Mouse (Mus musculus): Measurements from ENCODE around the gene Map3k6. TPM values are rescaled to one million over a fixed set of nuclear protein-coding genes. Genes with fewer than 3 reads are reported as not detected.

The Map3k6 gene
- polyA plus RNA-seq, 1 experiment = 4.0 TPM

DNA sequence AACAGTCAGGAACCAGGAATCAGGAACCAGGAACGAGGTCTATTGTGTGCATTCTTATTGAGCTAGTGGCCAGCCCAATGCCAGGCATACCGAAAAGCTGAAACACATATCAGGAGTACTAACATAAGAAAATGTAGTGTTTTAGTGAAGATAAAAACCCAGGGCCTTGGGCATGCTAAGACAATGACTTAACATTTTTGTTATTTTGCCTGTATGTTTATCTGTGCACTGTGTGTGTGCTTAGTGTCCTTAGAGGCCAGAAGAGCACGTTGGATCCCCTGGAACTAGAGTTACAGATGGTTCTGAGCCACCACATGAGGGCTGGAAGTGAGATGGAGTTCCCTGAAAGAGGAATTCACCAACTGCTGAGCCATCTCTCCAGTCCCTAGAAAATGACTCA, 44.7 kb downstream of the Map3k6 start:
- H3K36me3 ChIP-seq (ENCODE audit: control insufficient read depth, insufficient read depth, low read length) = no peaks in the 10 kb centered on the region
- no peak overlapping the region for H3K4me3 ChIP-seq (ENCODE audit: extremely low read depth, insufficient read depth, insufficient read length)
- 83% methylated on average over 3 of the region's 3 CpGs for WGBS
- no peak for DNase-seq (ENCODE audit: low read depth in 1 of 2, low spot score in 2 of 2)
- no peak for TF ChIP-seq CTCF (IDR thresholded peaks at IDR 0.05; ENCODE audit: extremely low read depth, insufficient read depth, insufficient read length, insufficient replicate concordance)
- no peak for TF ChIP-seq POLR2A (IDR thresholded peaks at IDR 0.05; ENCODE audit: low read depth, low read length)
- H3K27ac ChIP-seq (ENCODE audit: insufficient read depth, low read length) = no peak overlapping the region
- H3K27me3 ChIP-seq (ENCODE audit: control insufficient read depth, insufficient read depth, low read length) = no peaks in the 10 kb centered on the region
- H3K4me1 ChIP-seq (ENCODE audit: control insufficient read depth, insufficient read depth, insufficient read length) = no peaks in the 10 kb centered on the region

DNA sequence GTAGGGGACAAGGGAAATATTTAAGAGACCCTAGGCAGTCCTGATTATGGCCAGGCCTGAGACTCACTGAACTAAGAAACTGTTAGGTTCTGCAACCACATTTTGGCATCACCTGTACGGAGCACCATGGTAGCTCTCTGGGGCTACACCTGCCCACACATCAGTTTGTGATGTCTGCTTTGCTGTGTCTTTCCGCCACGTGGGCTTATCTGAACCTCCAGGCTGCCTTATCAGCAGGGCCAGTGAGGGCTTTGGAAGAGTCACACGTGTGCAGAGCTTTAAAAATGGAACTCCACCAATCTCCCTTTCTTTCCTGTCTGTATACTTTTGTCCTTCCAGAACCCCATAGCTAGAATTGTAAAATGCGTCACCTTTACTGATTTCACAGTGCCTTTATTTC, 45.3 kb downstream of the Map3k6 start:
- DNase-seq (ENCODE audit: low read depth in 1 of 2, low spot score in 2 of 2) = no peak
- H3K4me1 ChIP-seq (ENCODE audit: control insufficient read depth, insufficient read depth, insufficient read length) = no peaks in the 10 kb centered on the region
- TF ChIP-seq CTCF (IDR thresholded peaks at IDR 0.05; ENCODE audit: extremely low read depth, insufficient read depth, insufficient read length, insufficient replicate concordance) (no peak), POLR2A (IDR thresholded peaks at IDR 0.05; ENCODE audit: low read depth, low read length) (no peak)
- no peak overlapping the region for H3K27ac ChIP-seq (ENCODE audit: insufficient read depth, low read length)
- WGBS = 65% methylated on average over 5 of the region's 5 CpGs
- H3K27me3 ChIP-seq (ENCODE audit: control insufficient read depth, insufficient read depth, low read length) = no peaks in the 10 kb centered on the region
- no peaks in the 10 kb centered on the region for H3K36me3 ChIP-seq (ENCODE audit: control insufficient read depth, insufficient read depth, low read length)
- H3K4me3 ChIP-seq (ENCODE audit: extremely low read depth, insufficient read depth, insufficient read length) = no peak overlapping the region

DNA sequence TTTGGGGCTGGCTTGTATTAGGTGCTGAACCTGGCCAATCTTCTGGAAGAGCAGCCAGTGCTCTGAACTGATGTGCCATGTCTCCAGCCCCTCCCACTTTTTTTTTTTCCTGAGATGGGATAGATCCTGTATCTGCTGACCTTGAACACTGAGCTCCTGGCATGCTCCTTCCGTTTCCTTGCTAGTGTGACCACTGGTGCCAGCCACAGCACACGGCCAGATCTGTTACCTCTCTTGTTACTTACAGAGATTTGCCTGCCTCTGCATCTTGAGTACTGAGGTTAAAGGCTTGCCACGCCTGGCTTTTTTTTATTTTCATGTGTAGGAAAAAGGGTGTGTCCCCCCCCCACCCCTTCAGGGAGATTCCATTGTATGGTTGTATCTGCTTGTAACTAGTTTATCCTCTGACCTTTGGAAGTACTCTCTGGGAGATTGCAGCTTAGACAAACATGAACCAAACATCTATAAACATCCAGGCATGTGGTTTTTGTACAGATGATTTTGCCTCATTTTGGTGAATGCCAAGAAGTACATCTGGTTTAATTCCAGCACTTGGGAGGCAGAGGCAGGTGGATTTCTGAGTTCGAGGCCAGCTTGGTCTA, 46.0 kb downstream of the Map3k6 start:
- Histone ChIP-seq H3K4me1 (ENCODE audit: control insufficient read depth, insufficient read depth, insufficient read length) (no peaks in the 10 kb centered on the region), H3K36me3 (ENCODE audit: control insufficient read depth, insufficient read depth, low read length) (no peaks in the 10 kb centered on the region), H3K4me3 (ENCODE audit: extremely low read depth, insufficient read depth, insufficient read length) (no peak overlapping the region), H3K27ac (ENCODE audit: insufficient read depth, low read length) (no peak overlapping the region), H3K27me3 (ENCODE audit: control insufficient read depth, insufficient read depth, low read length) (no peaks in the 10 kb centered on the region)
- no peak for DNase-seq (ENCODE audit: low read depth in 1 of 2, low spot score in 2 of 2)
- 72% methylated on average over 4 of the region's 4 CpGs for WGBS
- TF ChIP-seq POLR2A (IDR thresholded peaks at IDR 0.05; ENCODE audit: low read depth, low read length) (no peak), CTCF (IDR thresholded peaks at IDR 0.05; ENCODE audit: extremely low read depth, insufficient read depth, insufficient read length, insufficient replicate concordance) (no peak)

DNA sequence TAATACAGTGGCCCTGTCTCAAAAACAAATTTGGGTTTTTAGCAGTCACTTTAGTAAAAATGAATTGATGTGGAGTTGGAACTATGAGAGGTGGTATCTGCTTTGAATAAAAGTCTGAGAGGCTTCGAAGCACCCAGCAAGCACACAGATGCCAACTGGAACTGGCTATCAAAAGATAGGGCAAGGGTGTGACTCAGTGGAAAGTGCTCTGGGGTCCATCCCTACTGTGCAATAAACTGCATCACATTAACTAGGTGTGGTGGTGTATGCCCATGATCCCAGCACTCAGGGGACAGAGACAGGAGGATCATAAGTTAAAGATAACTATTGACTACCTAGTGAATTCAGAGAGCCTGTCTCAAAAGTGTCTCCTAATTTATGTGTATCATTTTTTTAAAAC, 50.6 kb downstream of the Map3k6 start:
- Histone ChIP-seq H3K4me1 (ENCODE audit: control insufficient read depth, insufficient read depth, insufficient read length) (no peaks in the 10 kb centered on the region), H3K27me3 (ENCODE audit: control insufficient read depth, insufficient read depth, low read length) (no peaks in the 10 kb centered on the region), H3K4me3 (ENCODE audit: extremely low read depth, insufficient read depth, insufficient read length) (no peak overlapping the region), H3K36me3 (ENCODE audit: control insufficient read depth, insufficient read depth, low read length) (peaks cover 9% of the 10 kb centered on the region), H3K27ac (ENCODE audit: insufficient read depth, low read length) (no peak overlapping the region)
- no peak for DNase-seq (ENCODE audit: low read depth in 1 of 2, low spot score in 2 of 2)
- 82% methylated on average over 1 of the region's 1 CpGs for WGBS
- TF ChIP-seq CTCF (IDR thresholded peaks at IDR 0.05; ENCODE audit: extremely low read depth, insufficient read depth, insufficient read length, insufficient replicate concordance) (no peak), POLR2A (IDR thresholded peaks at IDR 0.05; ENCODE audit: low read depth, low read length) (no peak)

DNA sequence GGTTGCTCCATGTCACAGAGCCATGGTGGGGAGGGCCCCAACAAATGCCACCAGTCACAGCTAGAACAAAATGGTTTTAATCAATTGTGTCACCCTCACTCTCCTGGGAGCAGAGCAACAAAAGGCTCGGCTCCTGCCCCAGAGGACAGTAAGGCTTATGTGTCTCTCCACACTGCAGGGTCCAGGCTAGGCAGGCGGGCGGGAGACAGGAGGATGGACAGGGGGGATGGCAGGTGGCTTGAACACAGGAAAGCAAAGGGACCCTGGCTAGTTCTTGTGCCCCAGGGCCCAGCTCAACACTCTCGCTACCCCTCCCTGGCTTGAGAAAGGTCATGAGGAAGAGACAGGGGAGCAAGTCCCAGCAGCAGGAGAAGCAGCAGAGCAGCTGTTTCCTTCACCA, 51.8 kb downstream of the Map3k6 start:
- H3K36me3 ChIP-seq (ENCODE audit: control insufficient read depth, insufficient read depth, low read length) = peaks cover 11% of the 10 kb centered on the region
- DNase-seq (ENCODE audit: low read depth in 1 of 2, low spot score in 2 of 2) = no peak
- no peak overlapping the region for H3K27ac ChIP-seq (ENCODE audit: insufficient read depth, low read length)
- H3K4me3 ChIP-seq (ENCODE audit: extremely low read depth, insufficient read depth, insufficient read length) = no peak overlapping the region
- WGBS = 80% methylated on average over 4 of the region's 4 CpGs
- H3K4me1 ChIP-seq (ENCODE audit: control insufficient read depth, insufficient read depth, insufficient read length) = no peaks in the 10 kb centered on the region
- TF ChIP-seq POLR2A (IDR thresholded peaks at IDR 0.05; ENCODE audit: low read depth, low read length) (no peak), CTCF (IDR thresholded peaks at IDR 0.05; ENCODE audit: extremely low read depth, insufficient read depth, insufficient read length, insufficient replicate concordance) (no peak)
- no peaks in the 10 kb centered on the region for H3K27me3 ChIP-seq (ENCODE audit: control insufficient read depth, insufficient read depth, low read length)

DNA sequence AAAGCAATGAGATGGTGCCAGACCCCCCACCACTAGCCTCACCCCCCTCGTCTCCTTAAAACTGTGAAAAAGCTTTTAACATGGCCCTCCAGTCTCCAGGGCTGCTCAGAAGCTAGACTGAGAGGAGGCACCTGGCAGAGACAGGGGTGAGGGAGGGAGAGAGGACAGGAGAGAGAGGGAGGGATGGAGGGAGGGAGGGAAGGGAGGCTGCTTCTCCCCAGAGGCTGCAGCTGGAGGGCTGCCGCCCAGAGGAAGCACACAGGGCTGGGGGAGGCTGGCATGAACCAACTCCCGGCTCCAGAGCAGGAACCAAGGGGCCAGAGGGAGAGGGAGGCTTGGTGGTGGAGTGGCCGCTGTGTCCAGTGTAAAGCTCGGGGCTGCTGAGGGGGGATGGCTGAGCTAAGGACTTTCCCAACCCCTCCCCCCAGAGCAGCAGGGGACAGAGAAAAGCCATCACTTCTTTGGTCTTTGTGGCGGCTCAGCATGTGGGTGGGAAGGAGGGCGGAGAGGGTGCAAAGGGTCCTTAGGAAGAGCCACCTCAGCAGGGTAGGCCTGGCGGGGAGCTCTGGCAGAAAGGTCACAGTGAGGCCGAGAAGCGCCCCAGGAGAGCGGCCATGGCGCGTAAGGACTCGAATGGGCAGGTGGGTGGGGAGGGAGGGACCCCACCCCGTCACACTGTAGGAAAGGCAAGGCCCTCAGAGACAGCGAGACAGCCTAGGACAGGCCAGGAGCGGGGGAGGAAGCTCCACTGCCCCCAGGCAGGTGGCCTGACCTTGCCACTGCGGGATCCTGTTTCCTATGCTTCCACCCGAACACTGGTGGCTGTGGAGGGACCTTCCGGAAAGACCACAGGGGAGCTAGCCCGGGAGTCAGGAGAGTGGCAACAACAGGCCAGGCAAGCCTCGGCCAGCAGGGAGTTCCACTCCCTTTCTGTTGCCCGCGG, 52.6 kb downstream of the Map3k6 start:
- TF ChIP-seq CTCF (IDR thresholded peaks at IDR 0.05; ENCODE audit: extremely low read depth, insufficient read depth, insufficient read length, insufficient replicate concordance) (no peak), POLR2A (IDR thresholded peaks at IDR 0.05; ENCODE audit: low read depth, low read length) (no peak)
- no peak for DNase-seq (ENCODE audit: low read depth in 1 of 2, low spot score in 2 of 2)
- Histone ChIP-seq H3K27ac (ENCODE audit: insufficient read depth, low read length) (no peak overlapping the region), H3K27me3 (ENCODE audit: control insufficient read depth, insufficient read depth, low read length) (no peaks in the 10 kb centered on the region), H3K4me3 (ENCODE audit: extremely low read depth, insufficient read depth, insufficient read length) (no peak overlapping the region), H3K4me1 (ENCODE audit: control insufficient read depth, insufficient read depth, insufficient read length) (no peaks in the 10 kb centered on the region), H3K36me3 (ENCODE audit: control insufficient read depth, insufficient read depth, low read length) (peaks cover 11% of the 10 kb centered on the region)
- 59% methylated on average over 24 of the region's 24 CpGs for WGBS

DNA sequence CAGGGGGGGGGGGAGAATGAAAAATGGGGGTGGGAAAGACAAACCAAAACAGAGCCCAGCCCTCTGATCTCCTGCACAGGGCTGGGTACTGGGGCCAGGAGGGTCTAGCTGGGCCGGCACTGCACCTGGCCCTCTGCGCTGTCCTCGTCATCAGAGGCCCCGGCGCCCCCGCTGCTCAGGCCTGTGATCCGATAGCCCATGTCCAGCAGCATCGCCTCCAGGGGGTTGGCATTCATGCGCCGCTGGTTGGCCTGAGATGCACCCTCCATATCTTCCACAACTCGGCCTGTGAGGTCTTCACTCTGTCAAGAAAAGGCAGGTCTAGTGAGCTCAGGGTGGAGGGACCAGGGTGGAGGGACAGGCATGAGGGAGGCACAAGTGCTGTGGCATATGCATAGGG, 53.5 kb downstream of the Map3k6 start:
- no peak for TF ChIP-seq CTCF (IDR thresholded peaks at IDR 0.05; ENCODE audit: extremely low read depth, insufficient read depth, insufficient read length, insufficient replicate concordance)
- WGBS = 90% methylated on average over 11 of the region's 11 CpGs
- H3K27me3 ChIP-seq (ENCODE audit: control insufficient read depth, insufficient read depth, low read length) = no peaks in the 10 kb centered on the region

More for the DNA sequence above, 53.5 kb downstream of the Map3k6 start:
- H3K36me3 ChIP-seq (ENCODE audit: control insufficient read depth, insufficient read depth, low read length) = peaks cover 14% of the 10 kb centered on the region
- H3K27ac ChIP-seq (ENCODE audit: insufficient read depth, low read length) = no peak overlapping the region
- DNase-seq (ENCODE audit: low read depth in 1 of 2, low spot score in 2 of 2) = no peak
- no peaks in the 10 kb centered on the region for H3K4me1 ChIP-seq (ENCODE audit: control insufficient read depth, insufficient read depth, insufficient read length)
- H3K4me3 ChIP-seq (ENCODE audit: extremely low read depth, insufficient read depth, insufficient read length) = no peak overlapping the region

All from spleen, adult 2 months (tissue).